Mouse (Mus musculus) CH12.LX (cell line): ENCODE results near the gene Cant1. TPM values are rescaled to one million over a fixed set of nuclear protein-coding genes. Genes with fewer than 3 reads are reported as not detected.

ENCODE experiments used
- DNase-seq: peaks from one replicate; pipeline ENCODE4 v3.0.0-alpha.2; 2013; ENCODE audit errors: extremely low read depth
- H3K27ac ChIP-seq: 2 replicates; pipeline ENCODE4 v1.5.1; 2012; ENCODE audit warnings: low read depth, mild to moderate bottlenecking, control low read depth, moderate library complexity; ENCODE audit not compliant: insufficient read depth
- H3K27me3 ChIP-seq: replicated peaks from 2 replicates; pipeline ENCODE3; 2012; ENCODE audit warnings: inconsistent platforms
- H3K36me3 ChIP-seq, 2 experiments: replicated peaks in 1 of 2; 2 replicates each; pipeline versions ENCODE3 to v1.6.1; 2012; ENCODE audit warnings: inconsistent platforms in 1 of 2, low read length in 1 of 2, mild to moderate bottlenecking in 1 of 2, mixed read lengths in 1 of 2, moderate library complexity in 1 of 2; ENCODE audit not compliant: control insufficient read depth in 1 of 2, insufficient read depth in 1 of 2
- H3K4me1 ChIP-seq, 2 experiments: 2 replicates each; pipeline ENCODE4 v1.6.1; 2012; ENCODE audit warnings: inconsistent platforms in 1 of 2, moderate library complexity in 1 of 2; ENCODE audit not compliant: insufficient read depth in 2 of 2, control insufficient read depth in 1 of 2
- H3K4me2 ChIP-seq: 2 replicates; pipeline ENCODE4 v1.6.1; 2012; ENCODE audit warnings: low read depth, mild to moderate bottlenecking, control low read depth; ENCODE audit not compliant: poor library complexity, insufficient read depth, severe bottlenecking
- H3K4me3 ChIP-seq, 3 experiments: fragments of 150-350 bp in 1 of 3; sonication (generic) in 1 of 3; replicated peaks in 1 of 3; 2 replicates each; pipeline versions ENCODE3 to v1.5.1; 2011 to 2012; ENCODE audit warnings: low read depth in 2 of 3, low read length in 2 of 3, mild to moderate bottlenecking in 2 of 3, moderate library complexity in 2 of 3, control low read depth in 1 of 3, improper control_type of control experiment in 1 of 3, inconsistent platforms in 1 of 3, mixed read lengths in 1 of 3; ENCODE audit not compliant: poor library complexity in 1 of 3
- H3K79me2 ChIP-seq: replicated peaks from 2 replicates; pipeline ENCODE4 v1.6.1; 2012; ENCODE audit warnings: mild to moderate bottlenecking, moderate library complexity; ENCODE audit not compliant: control insufficient read depth, poor library complexity, insufficient read depth, severe bottlenecking; ENCODE audit errors: extremely low read depth
- H3K9ac ChIP-seq: 2 replicates; pipeline ENCODE4 v1.6.1; 2012; ENCODE audit warnings: low read depth, mild to moderate bottlenecking, control low read depth, moderate library complexity; ENCODE audit not compliant: insufficient read depth
- H3K9me3 ChIP-seq: replicated peaks from 2 replicates; pipeline ENCODE3; 2012; ENCODE audit warnings: low read length, inconsistent platforms, mixed read lengths
- BHLHE40 ChIP-seq: IDR thresholded peaks from 2 replicates; pipeline ENCODE4 v1.6.1; 2011; ENCODE audit warnings: mild to moderate bottlenecking, low read depth, low read length, improper control_type of control experiment
- CHD1 ChIP-seq: IDR thresholded peaks from 2 replicates; pipeline ENCODE4 v1.6.1; 2012; ENCODE audit warnings: low read depth, low read length, improper control_type of control experiment, inconsistent platforms
- CHD2 ChIP-seq: IDR thresholded peaks from 2 replicates; pipeline ENCODE4 v1.6.1; 2011; ENCODE audit warnings: low read length, improper control_type of control experiment
- CTCF ChIP-seq, 2 experiments: IDR thresholded peaks in 1 of 2; conservative IDR thresholded peaks in 1 of 2; 2 replicates each; pipeline ENCODE4 v1.5.1; 2011 to 2012; ENCODE audit warnings: low read depth in 2 of 2, low read length in 2 of 2, improper control_type of control experiment in 1 of 2, inconsistent platforms in 1 of 2, mild to moderate bottlenecking in 1 of 2, moderate library complexity in 1 of 2
- E2F4 ChIP-seq: IDR thresholded peaks from 2 replicates; pipeline ENCODE4 v1.6.1; 2011; ENCODE audit warnings: low read depth, low read length, improper control_type of control experiment; ENCODE audit not compliant: insufficient replicate concordance
- ELF1 ChIP-seq: IDR thresholded peaks from 2 replicates; pipeline ENCODE4 v1.6.1; 2014; ENCODE audit warnings: low read depth, mild to moderate bottlenecking, inconsistent platforms, low read length, improper control_type of control experiment
- EP300 ChIP-seq: IDR thresholded peaks from 2 replicates; pipeline ENCODE4 v1.6.1; 2011; ENCODE audit warnings: low read length, improper control_type of control experiment
- ETS1 ChIP-seq: conservative IDR thresholded peaks from 2 replicates; pipeline ENCODE4 v1.6.1; 2012; ENCODE audit warnings: low read depth, mild to moderate bottlenecking, inconsistent platforms, low read length, improper control_type of control experiment, moderate library complexity
- GABPA ChIP-seq: IDR thresholded peaks from 2 replicates; pipeline ENCODE4 v1.6.1; 2012; ENCODE audit warnings: low read depth, low read length, improper control_type of control experiment, inconsistent platforms; ENCODE audit not compliant: insufficient replicate concordance
- HCFC1 ChIP-seq: IDR thresholded peaks from 2 replicates; pipeline ENCODE4 v1.6.1; 2012; ENCODE audit warnings: low read depth, mild to moderate bottlenecking, inconsistent platforms, low read length, improper control_type of control experiment
- IRF4 ChIP-seq: IDR thresholded peaks from 2 replicates; pipeline ENCODE4 v1.6.1; 2014; ENCODE audit warnings: low read depth, mild to moderate bottlenecking, inconsistent platforms, low read length, improper control_type of control experiment
- JUN ChIP-seq: IDR thresholded peaks from 2 replicates; pipeline ENCODE4 v1.6.1; 2011; ENCODE audit warnings: low read depth, mild to moderate bottlenecking, low read length, improper control_type of control experiment, moderate library complexity; ENCODE audit not compliant: insufficient read depth
- JUND ChIP-seq: conservative IDR thresholded peaks from 2 replicates; pipeline ENCODE4 v1.6.1; 2011; ENCODE audit warnings: low read depth, low read length, improper control_type of control experiment
- KAT2A ChIP-seq: IDR thresholded peaks from 2 replicates; pipeline ENCODE4 v1.6.1; 2012; ENCODE audit warnings: low read length, improper control_type of control experiment, inconsistent platforms; ENCODE audit not compliant: insufficient replicate concordance
- MAFK ChIP-seq: IDR thresholded peaks from 2 replicates; pipeline ENCODE4 v1.6.1; 2011; ENCODE audit warnings: low read length, improper control_type of control experiment; ENCODE audit not compliant: insufficient replicate concordance
- MAX ChIP-seq: IDR thresholded peaks from 2 replicates; pipeline ENCODE4 v1.6.1; 2011; ENCODE audit warnings: low read length, improper control_type of control experiment
- MAZ ChIP-seq: IDR thresholded peaks from 2 replicates; pipeline ENCODE4 v1.6.1; 2012; ENCODE audit warnings: low read depth, mild to moderate bottlenecking, inconsistent platforms, low read length, improper control_type of control experiment, moderate library complexity
- MEF2A ChIP-seq: IDR thresholded peaks from 2 replicates; pipeline ENCODE4 v1.6.1; 2014; ENCODE audit warnings: low read depth, mild to moderate bottlenecking, inconsistent platforms, low read length, improper control_type of control experiment, borderline replicate concordance
- MXI1 ChIP-seq: IDR thresholded peaks from 2 replicates; pipeline ENCODE4 v1.6.1; 2011; ENCODE audit warnings: mild to moderate bottlenecking, low read depth, low read length, improper control_type of control experiment
- MYC ChIP-seq: IDR thresholded peaks from 2 replicates; pipeline ENCODE4 v1.6.1; 2011; ENCODE audit warnings: low read depth, mild to moderate bottlenecking, improper control_type of control experiment, low read length
- NELFE ChIP-seq: IDR thresholded peaks from 2 replicates; pipeline ENCODE4 v1.6.1; 2011; ENCODE audit warnings: low read depth, low read length, improper control_type of control experiment
- NRF1 ChIP-seq: IDR thresholded peaks from 2 replicates; pipeline ENCODE4 v1.6.1; 2014; ENCODE audit warnings: low read depth, mild to moderate bottlenecking, inconsistent platforms, low read length, improper control_type of control experiment, moderate library complexity
- PAX5 ChIP-seq: IDR thresholded peaks from 2 replicates; pipeline ENCODE4 v1.6.1; 2012; ENCODE audit warnings: low read length, inconsistent platforms, mixed read lengths
- POLR2A ChIP-seq: IDR thresholded peaks from 2 replicates; pipeline ENCODE4 v1.6.1; 2011; ENCODE audit warnings: low read depth, mild to moderate bottlenecking, improper control_type of control experiment, low read length
- POLR2AphosphoS2 ChIP-seq: IDR thresholded peaks from 2 replicates; pipeline ENCODE4 v1.6.1; 2011; ENCODE audit warnings: low read depth, low read length, improper control_type of control experiment
- RAD21 ChIP-seq: IDR thresholded peaks from 2 replicates; pipeline ENCODE4 v1.6.1; 2011; ENCODE audit warnings: low read depth, mild to moderate bottlenecking, low read length, improper control_type of control experiment, moderate library complexity
- RCOR1 ChIP-seq: conservative IDR thresholded peaks from 2 replicates; pipeline ENCODE4 v1.6.1; 2012; ENCODE audit warnings: low read depth, mild to moderate bottlenecking, inconsistent platforms, low read length, improper control_type of control experiment
- SIN3A ChIP-seq: IDR thresholded peaks from 2 replicates; pipeline ENCODE4 v1.6.1; 2012; ENCODE audit warnings: low read length, improper control_type of control experiment, inconsistent platforms
- SMC3 ChIP-seq: IDR thresholded peaks from 2 replicates; pipeline ENCODE4 v1.6.1; 2011; ENCODE audit warnings: low read depth, low read length, improper control_type of control experiment
- TBP ChIP-seq: conservative IDR thresholded peaks from 2 replicates; pipeline ENCODE4 v1.6.1; 2011; ENCODE audit warnings: low read depth, low read length, improper control_type of control experiment
- TCF12 ChIP-seq: IDR thresholded peaks from 2 replicates; pipeline ENCODE4 v1.6.1; 2014; ENCODE audit warnings: low read depth, mild to moderate bottlenecking, inconsistent platforms, low read length, improper control_type of control experiment
- UBTF ChIP-seq: IDR thresholded peaks from 2 replicates; pipeline ENCODE4 v1.6.1; 2012; ENCODE audit warnings: low read depth, mild to moderate bottlenecking, inconsistent platforms, low read length, improper control_type of control experiment, moderate library complexity
- USF1 ChIP-seq: IDR thresholded peaks from 2 replicates; pipeline ENCODE4 v1.6.1; 2014; ENCODE audit warnings: low read depth, mild to moderate bottlenecking, inconsistent platforms, low read length, improper control_type of control experiment
- USF2 ChIP-seq: conservative IDR thresholded peaks from 2 replicates; pipeline ENCODE4 v1.6.1; 2011; ENCODE audit warnings: low read depth, low read length, improper control_type of control experiment
- ZC3H11A ChIP-seq: IDR thresholded peaks from 2 replicates; pipeline ENCODE4 v1.6.1; 2012; ENCODE audit warnings: low read depth, mild to moderate bottlenecking, inconsistent platforms, low read length, improper control_type of control experiment
- ZKSCAN1 ChIP-seq: IDR thresholded peaks from 2 replicates; pipeline ENCODE4 v1.6.1; 2012; ENCODE audit warnings: low read depth, inconsistent platforms, low read length, improper control_type of control experiment, borderline replicate concordance
- ZMIZ1 ChIP-seq: IDR thresholded peaks from 2 replicates; pipeline ENCODE4 v1.6.1; 2012; ENCODE audit warnings: low read depth, mild to moderate bottlenecking, inconsistent platforms, low read length, improper control_type of control experiment
- ZNF384 ChIP-seq: IDR thresholded peaks from 2 replicates; pipeline ENCODE4 v1.6.1; 2012; ENCODE audit warnings: low read depth, low read length, improper control_type of control experiment, inconsistent platforms
- dilution Hi-C: fragments of 300-500 bp; cut with MboI; formaldehyde crosslinking; loops from 2 replicates; pipeline ENCODE4 v1.14.3; 2020; ENCODE audit warnings: low sequenced_read_pairs; ENCODE audit not compliant: extremely low pct_unique_long_range_greater_than_20kb, extremely low pct_ligation_motif_present
- in situ Hi-C: fragments of 300-500 bp; cut with MboI; formaldehyde crosslinking; loops from 3 replicates; pipeline ENCODE4 v1.14.3; 2019; ENCODE audit warnings: low sequenced_read_pairs, low pct_ligation_motif_present, low pct_unique_long_range_greater_than_20kb, mixed read lengths
- polyA plus RNA-seq: library from polyadenylated mRNA; unstranded; fragments of >175 nt; gene quantifications from 2 replicates; pipeline ENCODE4 v1.2.1, GENCODE M21; 2012; ENCODE audit warnings: low read depth; ENCODE audit not compliant: insufficient read length
- total RNA-seq, 2 experiments: library from RNA; depleted of rRNA; stranded (reverse); fragments of 300-350 nt in 1 of 2; fragments of >200 nt in 1 of 2; gene quantifications; 2 replicates each; pipeline ENCODE4 v1.2.3; 2012 to 2014

Gene Cant1
- total and polyA plus RNA-seq, 3 experiments: 28.8 to 40.2 (median 31.2) TPM

- peak; percentile 93 for DNase-seq
- Histone ChIP-seq H3K4me2 (peak overlapping the region; percentile 57), H3K27ac (no peak overlapping the region), H3K4me3 (no peak overlapping the region), H3K9ac (no peak overlapping the region; the same call in 1 of the 2 replicates), H3K27me3 (peaks cover 36% of the 10 kb centered on the region), H3K79me2 (no peaks in the 10 kb centered on the region), H3K4me1 (peaks cover 9 to 21% of the 10 kb centered on the region in 2 experiments), H3K9me3 (peaks cover 4% of the 10 kb centered on the region), H3K36me3 (no peaks in the 10 kb centered on the region)
- TF ChIP-seq USF1 (no peak), JUND (peak; percentile 89), ZKSCAN1 (no peak), NRF1 (peak; percentile 38; the same call in 1 of the 2 replicates), RAD21 (peak; percentile 87), MAX (peak; percentile 39; the same call in 1 of the 2 replicates), JUN (peak; percentile 92), ZC3H11A (peak; percentile 70), CHD1 (peak; percentile 37; the same call in 1 of the 2 replicates), POLR2AphosphoS2 (no peak), MAZ (peak; percentile 93), UBTF (no peak; the same call in 1 of the 2 replicates), POLR2A (0 out of 2 replicates have a peak, but pooled peaks have one; percentile 23), KAT2A (no peak), SIN3A (peak; percentile 78; the same call in 1 of the 2 replicates), TBP (0 out of 2 replicates have a peak, but pooled peaks have one; percentile 9), PAX5 (no peak), USF2 (no peak), GABPA (no peak), SMC3 (peak; percentile 97), ETS1 (peak; percentile 91), NELFE (peak; percentile 36; the same call in 1 of the 2 replicates), BHLHE40 (peak; percentile 83), ZMIZ1 (no peak), CHD2 (peak; percentile 60; the same call in 1 of the 2 replicates), E2F4 (no peak), MXI1 (no peak; the same call in 1 of the 2 replicates), IRF4 (peak; percentile 99), EP300 (peak; percentile 97), CTCF (conservative IDR thresholded peaks at IDR 0.05 in 1 of 2, IDR thresholded peaks at IDR 0.05 in 1 of 2; ENCODE audit: low read depth in 2 of 2, low read length in 2 of 2) (peak; percentile 72 to 98), MAFK (0 out of 2 replicates have a peak, but pooled peaks have one; percentile 36), ZNF384 (no peak; the same call in 1 of the 2 replicates), RCOR1 (no peak; the same call in 1 of the 2 replicates), TCF12 (peak; percentile 85), MYC (peak; percentile 57; the same call in 1 of the 2 replicates), MEF2A (peak; percentile 83; the same call in 1 of the 2 replicates), HCFC1 (no peak), ELF1 (peak; percentile 58)
- in situ Hi-C loops: loop anchor here (5.0 kb wide), 1 partner anchor 52 kb away; no protein-coding TSS in a partner anchor
- dilution Hi-C loops: no loop called here
These were observed 39.5 kb downstream of the Cant1 start for GRCm38 (mm10) chr11:118379251-118380009.
